Mouse (Mus musculus) liver, embryonic 14.5 days (tissue): ENCODE measurements around the gene Cpsf7.

ENCODE experiments used
- CTCF ChIP-seq: IDR thresholded peaks from 2 replicates; pipeline ENCODE4 v1.5.1; 2016; ENCODE audit warnings: antibody characterized with exemption, low read depth, control low read depth
- EP300 ChIP-seq: IDR thresholded peaks from 2 replicates; pipeline ENCODE4 v1.6.1; 2016; ENCODE audit warnings: antibody characterized with exemption, low read depth

- TF ChIP-seq CTCF (peak; percentile 90), EP300 (no peak)
These were observed 38.8 kb upstream of the Cpsf7 start for GRCm38 (mm10) chr19:10486264-10486738.
